Mouse (Mus musculus): ENCODE data around the gene Rnf217.

DNA sequence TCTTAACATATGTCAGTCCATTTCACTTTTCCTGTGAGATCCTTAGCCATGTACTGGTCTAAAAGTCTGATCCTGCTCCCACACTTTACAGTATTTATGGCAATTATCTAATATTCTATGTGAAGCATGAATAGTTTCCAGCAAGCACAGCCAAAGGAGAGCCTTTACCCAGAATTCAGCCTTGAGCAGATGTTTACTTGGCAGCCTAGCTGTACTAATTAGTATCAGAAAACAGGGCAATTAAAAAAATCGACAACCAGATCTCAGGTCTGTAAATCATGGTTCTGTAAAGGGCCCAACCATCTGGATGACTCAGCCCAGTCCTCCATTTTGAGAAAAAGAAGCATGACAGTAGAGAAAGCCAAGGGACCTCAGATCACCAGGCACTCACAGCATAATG lies 57.6 kb downstream of the Rnf217 start:
- TF ChIP-seq CTCF (IDR thresholded peaks at IDR 0.05; ENCODE audit: extremely low read depth, insufficient read depth, low read length) = no peak
- TF ChIP-seq POLR2A (IDR thresholded peaks at IDR 0.05; ENCODE audit: extremely low read depth, insufficient read depth, low read length) = no peak
